Comparison of ENCODE assay signal across 20 mouse cellular contexts in the genomic region with DNA sequence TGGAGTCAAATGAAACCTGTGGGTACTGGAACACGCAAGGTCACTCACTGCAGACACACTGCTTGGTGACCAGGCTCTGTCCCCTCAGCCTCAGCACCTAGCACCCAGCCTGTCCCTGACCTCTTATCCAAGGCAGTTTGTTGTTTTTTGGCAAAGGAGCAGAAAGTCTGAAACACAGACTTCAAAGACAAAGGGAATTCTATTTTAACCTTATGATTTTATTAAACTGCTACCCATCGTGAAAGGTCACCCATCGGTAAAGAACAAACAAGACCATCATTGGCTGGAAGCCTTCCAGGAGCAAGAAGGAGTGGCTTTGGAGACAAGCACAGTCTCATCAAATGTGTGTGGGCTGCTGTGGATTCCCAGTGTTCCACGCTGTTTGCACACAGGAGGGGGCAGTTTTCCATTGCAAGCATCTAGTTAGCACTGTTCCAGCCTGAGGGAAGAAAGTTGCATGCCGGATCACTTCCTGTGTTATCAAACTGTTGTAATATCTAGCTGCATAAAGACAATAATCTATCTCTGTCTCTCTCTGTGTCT.
A peak's percentile ranks its signal among the peaks of the same experiment; 100 is the strongest.
DNase-seq lines count a peak whose midpoint lies in the region; ATAC-seq and TF ChIP-seq lines count a peak whose summit lies in the region.
"Had no signal": no experiment of that assay in that cellular context is flagged by ENCODE, and none has a peak within 500 bp of the region (broad histone marks: within the 10 kb centered on the region; RNA-seq: fewer than 3 reads in every experiment).

No protein-coding gene starts in this region.

- no peaks in the 10 kb centered on the region for H3K27me3 ChIP-seq in lung, postnatal 0 days (replicated peaks; ENCODE audit: insufficient read depth, low read length)
- H3K27me3 ChIP-seq: CH12.LX; embryonic facial prominence, embryonic 12.5 days; heart, embryonic 15.5 days; limb, embryonic 13.5 days; liver, embryonic 15.5 days had no signal

- H3K4me2 ChIP-seq in lung, postnatal 0 days (replicated peaks; ENCODE audit: low read depth, low read length), result no peak overlapping the region
- H3K4me2 ChIP-seq: embryonic facial prominence, embryonic 12.5 days; heart, embryonic 15.5 days; limb, embryonic 13.5 days; liver, embryonic 15.5 days had no signal

- no peak overlapping the region for H3K27ac ChIP-seq in lung, postnatal 0 days (ENCODE audit: low read length)
- H3K27ac ChIP-seq: embryonic facial prominence, embryonic 12.5 days; heart, adult 2 months; heart, embryonic 15.5 days; limb, embryonic 13.5 days; liver, embryonic 15.5 days had no signal

- no peak overlapping the region for H3K4me3 ChIP-seq in lung, postnatal 0 days (ENCODE audit: low read depth, low read length)
- H3K4me3 ChIP-seq: embryonic facial prominence, embryonic 12.5 days; heart, adult 2 months; heart, embryonic 15.5 days; limb, embryonic 13.5 days; liver, embryonic 15.5 days had no signal

- no peaks in the 10 kb centered on the region for H3K4me1 ChIP-seq in lung, postnatal 0 days (ENCODE audit: insufficient read depth, low read depth, low read length)
- H3K4me1 ChIP-seq: embryonic facial prominence, embryonic 12.5 days; heart, embryonic 15.5 days; liver, embryonic 15.5 days had no signal

- ATAC-seq in frontal cortex, adult (ENCODE audit: low TSS enrichment), result 0 out of 2 replicates have a peak, but pooled peaks have one; percentile 41
- ATAC-seq in lung, postnatal 0 days, result 0 out of 2 replicates have a peak, but pooled peaks have one; percentile 25
- ATAC-seq: activated CD4-positive, CD25-positive, alpha-beta regulatory T cell, adult 4 months; midbrain, embryonic 16.5 days had no signal

- no peak overlapping the region for H3K9ac ChIP-seq in lung, postnatal 0 days (replicated peaks; ENCODE audit: low read depth)
- H3K9ac ChIP-seq: embryonic facial prominence, embryonic 12.5 days; heart, embryonic 15.5 days; limb, embryonic 13.5 days; liver, embryonic 15.5 days had no signal

- peak; percentile 29; the same call in 1 of the 2 replicates for TF ChIP-seq CTCF in lung, postnatal 0 days (IDR thresholded peaks at IDR 0.05)

- no peak for DNase-seq in frontal cortex, postnatal 10 days (ENCODE audit: low spot score in 2 of 2)
- DNase-seq in lung, postnatal 0 days (ENCODE audit: low spot score), result no peak
- no peak for DNase-seq in lung, postnatal 25 days (ENCODE audit: low spot score)
- DNase-seq in NIH3T3 (ENCODE audit: low read depth), result peak; percentile 29
- peak; percentile 64 to 69 for DNase-seq in adrenal gland, postnatal 36 days
- no peak for DNase-seq in heart, postnatal 36 days
- no peak for DNase-seq in cerebellum, postnatal 36 days
- DNase-seq: cerebellum, adult 18-20 months; gastrocnemius, postnatal 14 days; heart, adult 2 months; kidney, adult 9 months; thymus, postnatal 36 days had no signal

- WGBS in lung, postnatal 0 days, result 38% methylated on average over 5 of the region's 5 CpGs

- H3K9me3 ChIP-seq in lung, postnatal 0 days (ENCODE audit: low read length), result no peaks in the 10 kb centered on the region
- H3K9me3 ChIP-seq: embryonic facial prominence, embryonic 12.5 days; heart, embryonic 15.5 days; limb, embryonic 13.5 days; liver, embryonic 15.5 days had no signal

- no peaks in the 10 kb centered on the region for H3K36me3 ChIP-seq in lung, postnatal 0 days (ENCODE audit: insufficient read depth, low read length)
- H3K36me3 ChIP-seq: embryonic facial prominence, embryonic 12.5 days; heart, embryonic 15.5 days; limb, embryonic 13.5 days; liver, embryonic 15.5 days had no signal

- intact Hi-C loops in heart, postnatal 36 days (cut with DNase I), result no loop called here

- TF ChIP-seq EP300 in lung, postnatal 0 days (IDR thresholded peaks at IDR 0.05), result no peak

Comparison
In these comparisons a context has a peak if more than half of its experiments do, and no peak if none do; other contexts are left out.
1. DNase-seq: peak in NIH3T3 (single experiment) and adrenal gland, postnatal 36 days (2 of 2); none in frontal cortex, postnatal 10 days (0 of 2), lung, postnatal 0 days (single experiment), lung, postnatal 25 days (single experiment), heart, postnatal 36 days (0 of 2) and cerebellum, postnatal 36 days (0 of 2).